Mouse (Mus musculus) granulocyte monocyte progenitor cell, adult 5-6 weeks (primary cell): ENCODE results near the gene Cnot2. TPM values are rescaled to one million over a fixed set of nuclear protein-coding genes. Genes with fewer than 3 reads are reported as not detected.
A peak's percentile ranks its signal among the peaks of the same experiment; 100 is the strongest.

Experiments
- ATAC-seq: replicated peaks from 2 replicates; pipeline ENCODE4 v1.8.0; 2016; ENCODE audit warnings: mild to moderate bottlenecking, moderate TSS enrichment, inconsistent platforms; ENCODE audit not compliant: poor library complexity, severe bottlenecking
- total RNA-seq, 2 experiments: library from RNA; stranded (forward) in 1 of 2; stranded (reverse) in 1 of 2; fragments of 200-712, 200-1000 nt in 1 of 2; fragments of >200 nt in 1 of 2; fragmentation: Nextera tagmentation in 1 of 2; gene quantifications; 2 replicates each; pipeline ENCODE4 v1.2.3; 2014 to 2017

The Cnot2 gene
- total RNA-seq, 2 experiments from 2014 or later, result 83.5 to 108 TPM

DNA sequence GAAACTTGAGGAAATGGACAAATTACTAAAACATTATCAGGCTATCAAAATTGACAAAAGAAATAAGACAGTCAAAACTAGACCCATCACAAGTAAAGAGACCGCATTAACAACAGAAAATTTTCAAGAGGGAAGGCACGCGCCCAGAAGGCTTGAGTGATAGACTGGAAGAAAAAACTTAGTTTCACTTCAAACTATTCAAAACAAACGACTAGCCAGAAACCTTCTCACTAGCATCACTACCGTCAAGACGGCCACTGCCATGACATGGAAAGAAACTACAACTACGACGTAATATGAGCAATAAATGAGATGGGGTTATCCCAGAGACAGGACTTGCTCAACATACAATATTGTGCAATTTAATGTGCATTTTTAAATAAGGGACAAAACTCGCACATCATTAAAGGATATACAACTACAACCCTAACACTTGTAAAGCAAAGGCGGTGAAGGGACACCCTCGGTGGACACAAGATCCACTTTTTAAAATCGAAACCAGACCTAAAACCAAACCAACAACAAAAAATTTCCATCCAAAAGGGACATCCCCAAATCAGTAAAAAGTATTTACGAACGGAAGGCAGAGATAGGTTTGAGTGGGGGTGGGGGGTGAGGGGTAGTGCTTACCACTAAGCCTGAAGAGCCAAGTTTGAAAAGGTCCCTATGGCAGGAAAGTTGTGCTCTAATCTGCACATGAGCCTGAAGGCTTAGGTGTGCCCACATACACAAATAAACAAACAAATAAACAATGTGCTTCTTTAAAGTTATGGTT lies 16.3 kb downstream of the Cnot2 start:
- ATAC-seq, result peak; percentile 66

DNA sequence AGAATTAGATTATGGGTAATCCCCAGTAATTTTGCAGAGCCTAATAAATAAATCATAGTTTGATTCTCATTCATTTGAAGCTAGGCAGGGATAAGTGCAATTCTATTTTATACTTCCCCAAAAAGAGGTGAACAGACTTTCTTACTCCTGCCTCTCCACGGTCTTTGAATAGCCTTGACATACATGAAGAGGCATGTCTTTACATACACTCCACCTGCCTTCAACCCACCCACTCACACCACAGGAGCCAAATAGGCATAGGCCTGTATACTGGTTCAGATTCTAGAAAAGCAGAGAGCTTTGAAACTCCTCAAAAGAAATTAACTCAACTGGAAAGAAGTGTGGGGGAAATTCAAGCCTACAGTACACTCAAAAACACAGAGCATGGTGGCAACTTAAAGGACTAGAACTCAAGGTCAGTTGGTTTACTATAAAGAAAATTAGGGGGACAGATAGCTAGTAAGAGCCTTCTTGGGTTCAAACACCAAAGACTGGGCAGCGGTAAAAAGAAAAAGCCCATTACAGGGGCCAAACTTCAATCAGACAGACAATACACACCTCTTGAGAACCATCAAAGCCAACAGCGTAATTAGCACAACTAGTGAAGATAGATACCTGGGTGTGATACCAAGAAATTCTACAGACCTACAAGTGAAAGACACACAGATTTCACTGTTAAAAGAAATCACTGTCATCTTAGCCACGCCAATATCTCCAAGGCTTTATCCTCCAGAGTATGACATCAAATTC lies 18.4 kb downstream of the Cnot2 start:
- ATAC-seq, result peak; percentile 20; the same call in 1 of the 2 replicates

DNA sequence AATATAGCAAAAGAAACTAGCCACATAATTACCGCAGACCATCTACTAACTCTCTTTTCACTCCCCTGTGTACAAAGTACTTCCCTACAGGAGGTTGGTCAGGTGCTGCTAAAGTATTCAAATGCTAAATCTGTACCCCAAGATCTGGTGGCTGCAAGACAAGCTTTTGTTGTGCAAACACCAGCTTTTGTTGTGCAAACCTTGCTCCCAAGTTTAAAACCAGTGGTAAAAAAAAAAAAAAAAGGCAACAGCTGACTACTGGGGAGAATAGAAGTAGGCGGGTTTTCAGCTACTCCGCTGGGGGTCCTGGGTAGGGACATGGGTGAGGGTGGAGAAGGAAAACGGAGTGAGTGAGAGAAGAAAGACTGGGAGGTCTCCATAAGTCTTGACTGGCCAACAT lies 19.1 kb downstream of the Cnot2 start:
- ATAC-seq, result peak; percentile 87

DNA sequence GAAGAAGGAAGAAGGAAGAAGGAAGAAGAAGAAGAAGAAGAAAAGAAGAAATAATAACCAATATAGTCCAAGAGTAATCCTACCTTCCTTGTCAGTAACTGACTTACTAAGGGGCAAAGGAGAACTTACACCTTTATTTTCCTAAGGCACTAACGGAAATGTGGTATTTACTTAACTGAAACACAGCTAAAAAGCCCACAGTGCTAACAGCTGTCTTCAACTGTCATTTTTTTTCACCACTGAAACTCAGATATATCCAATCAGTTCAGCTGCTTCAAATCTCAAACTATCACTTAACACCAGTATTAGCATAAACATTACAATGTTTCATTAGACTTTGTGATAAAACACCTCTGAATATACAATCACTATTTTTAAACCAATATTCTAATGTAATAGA lies 22.1 kb downstream of the Cnot2 start:
- no peak for ATAC-seq

DNA sequence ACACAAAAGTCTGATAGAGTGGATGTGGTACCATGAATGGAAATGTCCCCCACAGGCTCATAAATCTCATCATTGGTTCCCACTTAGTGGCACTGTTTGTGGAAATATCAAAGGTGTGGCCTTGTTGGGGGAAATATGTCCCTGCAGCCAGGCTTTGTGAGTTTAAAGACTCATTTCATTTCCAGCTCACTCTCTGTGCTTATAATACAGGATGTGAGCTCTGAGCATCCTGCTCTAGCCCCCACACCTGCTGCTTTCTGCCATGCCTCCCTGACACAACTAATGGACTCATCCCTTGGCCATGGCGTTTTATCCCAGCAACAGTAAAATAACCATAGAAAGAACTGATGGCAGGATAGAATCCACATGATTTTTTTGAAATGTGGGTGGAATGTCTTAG lies 24.1 kb downstream of the Cnot2 start:
- no peak for ATAC-seq

DNA sequence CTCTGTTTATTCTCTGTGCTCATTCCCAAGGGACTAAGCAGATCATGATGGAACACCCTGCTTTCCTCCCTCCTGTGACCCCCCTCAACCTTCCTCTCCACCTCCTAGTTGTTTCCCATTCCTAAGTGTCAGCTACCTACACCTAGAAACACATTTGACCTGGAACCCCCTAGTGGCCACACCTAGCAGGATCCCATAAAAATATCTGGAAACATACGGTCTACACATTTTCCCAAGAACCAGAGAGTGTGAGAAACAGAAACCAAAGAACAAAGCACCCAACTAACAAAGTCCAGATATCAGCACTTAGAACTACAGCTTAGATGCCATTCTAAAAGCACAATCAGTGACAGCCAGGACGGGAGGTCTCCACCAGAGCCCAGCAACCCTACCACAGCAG lies 26.9 kb downstream of the Cnot2 start:
- ATAC-seq, result peak; percentile 44; the same call in 1 of the 2 replicates

DNA sequence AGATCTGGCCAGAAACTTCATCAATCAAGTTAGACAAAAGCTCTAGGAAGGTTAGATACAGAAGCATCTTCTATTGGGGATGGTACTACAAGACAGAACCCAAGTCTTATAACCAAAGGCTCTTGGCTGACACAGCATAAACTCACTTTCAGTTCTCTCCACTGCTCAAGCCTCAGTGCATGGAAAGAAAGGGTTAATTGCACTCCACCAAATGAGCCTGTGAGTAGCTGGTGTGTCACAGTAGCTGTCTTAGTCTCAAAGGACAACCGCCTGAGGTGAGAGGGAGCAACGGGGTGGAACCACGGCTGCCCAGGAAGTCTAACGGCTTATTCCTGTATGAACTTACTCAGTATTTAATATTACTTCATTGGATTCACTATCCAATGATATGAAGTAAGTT lies 33.4 kb downstream of the Cnot2 start:
- ATAC-seq, result peak; percentile 25; the same call in 1 of the 2 replicates

DNA sequence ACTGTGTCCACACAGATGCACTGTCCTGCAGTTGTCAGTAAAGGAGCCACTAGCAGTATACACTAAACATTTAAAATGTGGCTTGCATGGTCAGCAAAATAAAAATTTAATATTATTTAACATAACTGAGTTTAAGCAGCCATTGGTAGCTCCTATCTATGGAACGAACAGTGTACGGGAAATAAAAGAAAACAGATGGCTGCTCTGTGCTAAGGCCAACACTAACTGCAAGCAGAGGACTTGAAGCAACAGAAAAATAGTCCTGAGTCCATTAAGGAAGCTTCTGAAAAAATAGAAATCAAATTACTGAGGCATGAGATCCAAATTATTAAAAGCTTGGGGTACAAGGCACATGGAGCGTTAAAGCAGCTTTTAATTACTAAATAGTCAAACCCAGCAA lies 35.1 kb downstream of the Cnot2 start:
- no peak for ATAC-seq

DNA sequence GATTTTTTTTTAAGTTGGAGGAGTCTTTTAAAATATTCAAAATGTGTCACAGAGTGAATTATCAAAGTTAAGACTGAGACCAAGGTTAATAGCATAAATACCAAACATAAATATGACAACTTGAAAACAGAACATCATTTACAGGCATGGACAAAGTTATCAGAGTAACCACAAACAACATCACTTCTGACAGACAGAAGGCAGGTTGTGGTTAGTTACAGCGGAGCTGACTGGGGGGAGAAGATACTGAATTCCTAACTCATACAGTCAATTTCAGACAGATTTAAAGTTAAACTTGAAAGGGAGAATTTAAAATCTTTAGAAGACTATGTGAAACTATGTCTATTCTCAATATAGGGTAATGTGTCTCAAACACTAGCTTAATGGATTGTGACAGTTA lies 38.2 kb downstream of the Cnot2 start:
- no peak for ATAC-seq

DNA sequence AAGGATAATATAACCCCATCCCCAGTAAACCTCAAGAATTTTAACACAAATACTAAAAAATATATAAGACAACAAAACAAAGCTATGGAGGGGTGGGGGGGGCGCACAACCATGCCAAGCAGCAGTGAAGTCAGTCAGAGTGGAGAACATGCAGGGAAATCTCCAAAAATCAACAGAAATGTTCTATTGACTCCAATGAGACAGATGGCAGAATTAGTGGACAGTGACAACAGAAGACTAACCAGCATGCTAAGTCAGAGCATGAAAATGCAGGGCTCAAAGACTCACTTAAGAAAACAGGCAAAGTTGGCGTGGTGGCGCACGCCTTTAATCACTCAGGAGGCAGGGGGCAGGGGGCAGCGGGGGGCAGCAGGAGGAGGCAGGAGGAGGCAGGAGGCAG lies 40.6 kb downstream of the Cnot2 start:
- no peak for ATAC-seq

DNA sequence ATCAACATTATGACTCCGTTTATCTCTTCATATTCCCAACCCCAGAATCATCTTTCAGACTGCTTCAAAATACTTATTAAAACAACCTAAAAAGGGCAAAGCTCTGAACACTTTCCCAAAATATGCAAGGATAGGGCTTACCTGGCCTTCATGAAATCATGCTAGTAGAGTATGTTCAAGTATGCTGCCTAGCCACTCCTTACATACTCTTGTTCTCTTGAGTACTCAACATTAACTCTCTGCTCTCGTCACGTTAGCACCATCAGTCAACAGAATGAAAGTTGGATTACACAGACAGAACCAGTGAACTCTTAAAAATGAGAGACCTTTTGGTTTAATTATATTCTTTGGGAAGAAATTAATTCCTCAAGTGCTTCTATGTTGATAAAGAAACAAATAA lies 43.8 kb downstream of the Cnot2 start:
- ATAC-seq, result no peak

DNA sequence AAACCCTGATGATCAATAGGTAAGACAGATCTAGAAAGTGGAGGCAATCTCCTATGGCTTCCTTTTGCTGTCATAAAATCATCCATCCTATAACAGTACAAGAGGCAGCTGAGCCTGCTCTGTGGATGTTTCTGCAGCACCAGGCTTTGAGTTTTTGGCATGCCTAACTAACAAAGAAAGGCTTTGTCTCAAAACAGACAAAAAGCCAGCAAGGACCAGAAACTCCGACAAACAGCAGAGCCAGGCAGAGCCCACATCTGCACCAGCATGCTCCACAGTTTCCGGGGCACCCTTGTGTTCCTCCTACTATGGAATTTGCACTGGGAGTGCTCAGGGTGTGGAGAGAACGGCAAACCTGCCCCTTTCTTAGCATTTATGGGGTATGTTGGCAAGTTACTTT lies 47.0 kb downstream of the Cnot2 start:
- ATAC-seq, result no peak

DNA sequence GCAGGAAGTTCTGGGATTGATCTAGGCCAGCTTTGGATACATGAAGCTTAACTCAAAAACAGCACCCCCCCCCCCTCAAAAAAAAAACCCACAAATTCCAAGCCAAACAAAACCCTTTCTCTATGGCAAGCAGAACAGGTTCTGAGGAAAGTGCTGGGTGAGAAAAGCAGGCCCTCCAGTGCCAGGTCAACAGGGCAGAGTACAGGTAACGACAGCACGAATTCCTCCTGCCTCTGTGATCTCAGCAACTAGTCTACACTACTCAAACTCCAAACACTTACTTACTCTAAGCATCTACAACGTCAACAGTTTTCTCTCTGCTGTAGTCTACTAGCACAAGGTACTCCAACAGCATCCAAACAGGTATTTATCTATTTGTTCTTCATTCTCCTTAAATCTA lies 48.8 kb downstream of the Cnot2 start:
- ATAC-seq, result no peak

DNA sequence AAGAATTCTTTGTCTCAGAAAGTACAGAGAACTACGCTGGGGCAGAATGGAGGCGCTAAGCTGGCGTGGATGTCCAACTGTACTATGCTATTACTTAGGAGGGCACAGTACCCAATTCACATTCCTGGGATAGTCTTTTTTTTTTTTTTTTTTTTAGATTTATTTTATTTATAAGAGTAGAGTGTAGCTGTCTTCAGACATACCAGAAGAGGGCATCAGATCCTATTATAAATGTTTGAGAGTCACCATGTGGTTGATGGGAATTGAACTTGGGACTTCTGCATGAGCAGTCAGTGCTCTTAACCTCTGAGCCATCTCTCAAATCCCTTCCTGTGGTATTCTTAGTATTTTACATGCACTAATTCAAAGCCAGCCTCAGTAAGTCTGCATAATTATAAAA lies 50.2 kb downstream of the Cnot2 start:
- ATAC-seq, result no peak

DNA sequence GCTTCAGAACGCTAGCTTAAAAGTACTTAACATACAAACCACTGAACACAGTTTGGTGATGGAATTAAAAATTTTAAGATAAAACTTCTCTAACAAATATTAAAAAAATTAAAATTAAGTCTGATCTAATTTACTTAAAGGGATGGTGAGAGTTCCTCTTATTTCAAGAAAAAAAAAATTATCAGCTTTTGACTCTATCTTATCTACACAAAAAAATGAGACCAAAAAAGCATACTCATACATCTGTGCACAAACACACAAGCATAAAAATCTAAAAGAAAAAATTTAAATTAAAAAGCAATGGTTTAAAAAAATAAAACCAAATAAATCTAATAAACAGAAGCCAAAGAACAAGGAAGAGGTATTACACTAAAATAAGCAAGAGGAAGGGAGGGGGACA lies 61.7 kb downstream of the Cnot2 start:
- no peak for ATAC-seq

DNA sequence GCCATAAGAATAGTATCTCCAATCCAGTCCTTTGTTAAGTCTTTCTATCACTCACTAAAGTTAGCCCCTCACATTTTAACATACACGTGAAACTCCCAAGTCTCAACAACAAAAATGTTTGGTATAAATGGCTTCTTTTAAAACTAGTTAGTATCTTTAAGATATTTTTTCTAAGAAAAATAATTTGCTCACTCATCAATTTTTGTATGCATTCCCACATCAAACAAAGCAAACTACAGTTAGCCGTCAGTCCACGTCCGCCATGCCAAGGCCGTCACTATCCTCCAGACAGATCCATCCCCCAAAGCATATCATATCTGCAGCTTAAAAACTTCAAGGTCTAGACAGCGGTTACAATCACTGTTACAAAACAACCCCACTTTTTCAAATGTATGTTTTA lies 65.7 kb downstream of the Cnot2 start:
- ATAC-seq, result no peak

DNA sequence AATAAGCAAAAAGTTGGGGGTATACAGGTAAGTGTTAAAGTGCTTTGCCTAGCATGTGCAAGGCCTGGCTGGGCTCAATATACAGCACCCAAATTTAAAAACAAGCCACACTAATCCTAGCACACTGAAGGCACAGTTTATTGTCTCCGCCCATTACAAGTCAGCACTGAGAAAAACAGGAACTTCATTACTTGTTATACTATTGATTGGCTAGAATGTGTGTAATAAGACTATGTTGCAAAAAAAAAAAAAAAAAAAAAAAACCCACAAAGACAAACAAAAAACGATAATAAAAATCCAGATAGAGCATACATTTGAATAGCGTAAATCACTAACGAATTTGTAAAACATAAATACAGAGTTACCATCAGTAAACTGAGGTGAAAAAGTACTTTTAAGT lies 66.2 kb downstream of the Cnot2 start:
- peak; percentile 84 for ATAC-seq

DNA sequence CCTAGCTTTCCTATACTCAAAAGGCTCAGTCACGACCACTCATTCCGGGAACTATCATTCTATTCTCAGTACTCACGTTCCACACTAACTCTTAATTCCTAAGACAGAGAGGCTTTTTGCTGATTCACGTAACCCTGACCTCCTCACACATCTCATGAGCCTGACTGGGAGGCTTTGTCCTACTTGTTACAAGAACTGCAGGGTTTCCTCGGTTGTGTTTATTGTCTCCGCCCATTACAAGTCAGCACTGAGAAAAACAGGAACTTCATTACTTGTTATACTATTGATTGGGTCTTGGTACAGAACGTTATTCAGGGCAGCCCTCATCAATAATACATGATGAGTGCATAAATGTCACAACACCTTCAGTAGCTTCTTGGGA lies 68.1 kb downstream of the Cnot2 start:
- peak; percentile 70 for ATAC-seq

DNA sequence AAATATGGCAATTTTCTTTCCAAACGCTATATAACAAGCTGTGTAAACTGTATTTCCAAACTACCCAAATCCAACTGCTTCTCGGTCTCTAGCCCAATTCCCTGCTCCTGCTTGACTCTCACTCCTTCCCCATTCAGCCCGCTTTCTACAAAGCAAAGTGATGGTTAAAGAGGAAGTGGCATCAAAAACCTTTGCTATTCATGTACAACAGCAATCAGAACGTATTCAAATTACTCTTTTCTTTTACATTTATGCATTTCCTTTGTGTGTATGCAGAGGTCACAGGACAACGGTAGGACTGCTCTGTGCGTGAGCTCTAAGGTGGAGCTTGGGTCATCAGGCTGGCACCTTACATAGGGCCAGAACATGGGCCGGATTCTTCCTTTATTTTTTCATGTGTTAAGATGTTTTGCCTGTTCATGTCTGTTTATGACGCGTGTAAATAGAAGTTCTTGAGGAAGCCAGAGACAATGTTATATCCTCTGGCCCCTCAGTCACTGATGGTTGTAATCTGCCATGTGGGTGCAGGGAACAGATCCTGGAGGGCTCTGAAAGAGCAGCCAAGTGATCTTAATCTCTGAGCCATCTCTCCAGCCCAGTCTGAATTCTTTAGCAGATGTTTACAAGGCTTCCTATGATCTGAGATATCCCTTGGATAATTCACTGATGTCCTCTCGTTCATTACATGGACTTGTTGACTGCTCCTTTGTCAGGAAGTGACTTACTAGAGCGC lies 68.6 kb downstream of the Cnot2 start:
- ATAC-seq, result peak; percentile 45; the same call in 1 of the 2 replicates

DNA sequence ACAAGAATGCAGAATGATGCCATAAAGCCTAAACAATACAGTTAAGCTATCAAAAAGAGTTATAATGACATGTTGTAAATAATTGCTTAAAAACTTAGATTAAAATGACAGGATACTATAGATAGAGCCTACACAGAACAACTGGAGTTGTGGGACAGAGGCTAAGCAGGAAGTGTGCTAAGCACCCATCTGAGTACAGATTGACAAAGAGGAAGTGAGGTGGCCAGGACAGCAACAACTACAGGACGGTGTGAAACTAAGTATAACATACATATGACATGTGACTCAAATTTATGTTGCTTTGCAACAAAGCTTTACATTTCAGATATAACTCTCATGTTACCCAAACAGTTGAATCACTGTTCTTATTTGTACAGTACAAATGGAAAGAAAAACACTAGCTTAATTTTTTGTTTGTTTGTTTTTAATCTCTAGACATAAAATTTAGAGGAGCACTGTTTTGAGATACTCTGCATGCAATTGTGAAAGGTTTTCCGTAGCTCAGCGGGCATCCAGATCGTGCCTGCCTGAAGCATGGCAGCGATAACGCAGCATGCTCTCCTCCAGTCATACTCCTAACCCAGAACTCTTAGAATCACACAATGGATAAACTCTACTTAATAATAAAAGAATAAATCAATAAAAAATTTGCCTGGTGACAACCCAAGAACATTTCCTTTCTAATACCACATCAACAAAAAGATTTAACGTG lies 75.9 kb downstream of the Cnot2 start:
- peak; percentile 100 for ATAC-seq

DNA sequence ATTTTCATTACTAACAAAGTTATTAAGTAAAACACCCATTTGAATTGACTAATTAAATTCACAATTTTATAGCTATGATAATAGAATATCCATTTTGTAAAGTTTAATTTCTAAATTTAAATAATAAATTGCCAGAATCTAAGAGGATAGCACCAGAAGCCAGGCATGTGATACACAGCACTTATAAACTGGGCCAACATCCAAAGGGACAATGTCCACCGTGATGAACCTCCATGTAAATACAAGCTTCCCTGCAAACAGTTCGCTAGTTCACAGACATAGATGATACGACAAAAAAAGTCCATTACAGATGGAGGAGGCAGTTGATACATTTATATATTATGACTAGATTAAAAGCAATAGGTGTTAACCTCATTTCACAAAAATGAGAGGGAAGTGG lies 88.5 kb downstream of the Cnot2 start:
- ATAC-seq, result no peak
